Mouse (Mus musculus) liver, embryonic 14.5 days (tissue): ENCODE data around the gene Polg2. TPM values are rescaled to one million over a fixed set of nuclear protein-coding genes. Genes with fewer than 3 reads are reported as not detected.

Experiments used
- ATAC-seq: fragments of 200-750 bp; cut with Nextera tagmentation; 2 replicates; pipeline ENCODE4 v1.8.0; 2017; ENCODE audit warnings: moderate number of reproducible peaks, mild to moderate bottlenecking, moderate library complexity; ENCODE audit not compliant: insufficient read depth
- DNase-seq, 3 experiments: peaks; one replicate each; pipeline ENCODE4 v3.0.0-alpha.2; 2012 to 2013; ENCODE audit warnings: low read depth in 3 of 3, low spot score in 3 of 3
- H3K27ac ChIP-seq: fragments of 300-500 bp; sonication (generic); 2 replicates; pipeline ENCODE4 v1.5.1; 2014; ENCODE audit warnings: moderate library complexity, mild to moderate bottlenecking, control low read depth, inconsistent platforms
- H3K27me3 ChIP-seq: fragments of 300-500 bp; sonication (generic); 2 replicates; pipeline ENCODE4 v1.6.1; 2014; ENCODE audit warnings: mild to moderate bottlenecking, low read length, moderate library complexity; ENCODE audit not compliant: control insufficient read depth, insufficient read depth
- H3K36me3 ChIP-seq: fragments of 300-500 bp; sonication (generic); replicated peaks from 2 replicates; pipeline ENCODE4 v1.6.1; 2014; ENCODE audit warnings: low read depth; ENCODE audit not compliant: control insufficient read depth, insufficient read depth
- H3K4me1 ChIP-seq, 2 experiments: fragments of 200-500 bp in 1 of 2; fragments of 300-500 bp in 1 of 2; sonication (generic) in 1 of 2; replicated peaks; 2 replicates each; pipeline ENCODE4 v1.6.1; 2012 to 2014; ENCODE audit warnings: antibody characterized with exemption in 1 of 2, inconsistent platforms in 1 of 2, low read length in 1 of 2; ENCODE audit not compliant: control insufficient read depth in 2 of 2, insufficient read depth in 2 of 2
- H3K4me2 ChIP-seq: fragments of 300-500 bp; sonication (generic); 2 replicates; pipeline ENCODE4 v1.6.1; 2014; ENCODE audit warnings: low read depth, mild to moderate bottlenecking, control low read depth, moderate library complexity
- H3K4me3 ChIP-seq, 2 experiments: fragments of 200-500 bp in 1 of 2; fragments of 300-500 bp in 1 of 2; sonication (generic) in 1 of 2; 2 replicates each; pipeline ENCODE4 v1.5.1; 2012 to 2014; ENCODE audit warnings: low read depth in 2 of 2, low read length in 2 of 2, mild to moderate bottlenecking in 2 of 2, control low read depth in 1 of 2, inconsistent platforms in 1 of 2, moderate library complexity in 1 of 2; ENCODE audit not compliant: insufficient read depth in 1 of 2
- H3K9ac ChIP-seq: fragments of 300-500 bp; sonication (generic); replicated peaks from 2 replicates; pipeline ENCODE4 v1.6.1; 2014; ENCODE audit warnings: mild to moderate bottlenecking, control low read depth, moderate library complexity
- H3K9me3 ChIP-seq: fragments of 300-500 bp; sonication (generic); 2 replicates; pipeline ENCODE4 v1.6.1; 2016; ENCODE audit warnings: low read length, mixed read lengths; ENCODE audit not compliant: control insufficient read depth
- CTCF ChIP-seq: IDR thresholded peaks from 2 replicates; pipeline ENCODE4 v1.5.1; 2016; ENCODE audit warnings: antibody characterized with exemption, low read depth, control low read depth
- EP300 ChIP-seq: IDR thresholded peaks from 2 replicates; pipeline ENCODE4 v1.6.1; 2016; ENCODE audit warnings: antibody characterized with exemption, low read depth
- WGBS: fragments of 180-500 bp; shearing (Covaris S2); extraction: QIAGEN DNeasy Blood & Tissue Kit; methylation state at CpG from one replicate; pipeline ENCODE4 v1.1.7; 2014; ENCODE audit not compliant: insufficient replicate concordance; 5-methylcytosine and 5-hydroxymethylcytosine counted together
- polyA plus RNA-seq, 2 experiments: library from polyadenylated mRNA; depleted of rRNA in 1 of 2; stranded (reverse) in 1 of 2; unstranded in 1 of 2; fragments of >200 nt; fragmentation: Nextera tagmentation in 1 of 2; extraction: Ambion mirVana in 1 of 2; gene quantifications; 2 replicates each; pipeline versions ENCODE4 v1.2.1 to v1.2.3; 2012 to 2014

Polg2 gene
- polyA plus RNA-seq, 2 experiments = 3.8 to 4.4 TPM

DNA sequence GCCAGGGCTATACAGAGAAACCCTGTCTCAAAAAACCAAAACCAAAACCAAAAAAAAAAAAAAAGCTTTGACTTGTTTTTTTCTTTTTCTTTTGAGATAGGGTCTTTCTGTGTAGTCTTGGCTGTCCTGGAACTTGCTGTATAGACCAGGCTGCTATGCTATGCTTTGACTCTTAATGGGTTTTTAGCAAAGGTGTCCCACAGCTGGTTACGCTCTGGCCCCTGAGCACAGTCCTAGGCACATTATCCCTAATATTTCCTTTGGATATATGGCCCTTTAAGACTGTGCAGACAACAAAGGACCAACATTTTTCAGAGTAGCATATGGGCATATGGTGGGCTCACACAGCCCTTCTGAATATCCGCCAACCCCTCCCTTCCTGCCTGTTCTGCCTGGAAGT lies 40.2 kb downstream of the Polg2 start:
- no peaks in the 10 kb centered on the region for H3K27me3 ChIP-seq
- ATAC-seq = no peak
- H3K4me3 ChIP-seq = no peak overlapping the region
- no peaks in the 10 kb centered on the region for H3K9me3 ChIP-seq
- no peak overlapping the region for H3K9ac ChIP-seq
- TF ChIP-seq EP300 (no peak), CTCF (no peak)
- no peak overlapping the region for H3K27ac ChIP-seq
- no peaks in the 10 kb centered on the region for H3K4me1 ChIP-seq
- 68% methylated on average over 2 of the region's 2 CpGs for WGBS
- no peaks in the 10 kb centered on the region for H3K36me3 ChIP-seq
- DNase-seq = no peak
- no peak overlapping the region for H3K4me2 ChIP-seq

GRCm38 (mm10) chr11:106737178-106737621 lies 42.1 kb downstream of the Polg2 start:
- Histone ChIP-seq H3K9ac (no peak overlapping the region), H3K27ac (no peak overlapping the region), H3K4me2 (no peak overlapping the region), H3K4me3 (no peak overlapping the region), H3K36me3 (no peaks in the 10 kb centered on the region), H3K4me1 (no peaks in the 10 kb centered on the region), H3K9me3 (no peaks in the 10 kb centered on the region), H3K27me3 (no peaks in the 10 kb centered on the region)
- no peak for TF ChIP-seq EP300
- TF ChIP-seq CTCF = no peak
- ATAC-seq (no peak), DNase-seq (no peak)
- WGBS = 49% methylated on average over 12 of the region's 12 CpGs

DNA sequence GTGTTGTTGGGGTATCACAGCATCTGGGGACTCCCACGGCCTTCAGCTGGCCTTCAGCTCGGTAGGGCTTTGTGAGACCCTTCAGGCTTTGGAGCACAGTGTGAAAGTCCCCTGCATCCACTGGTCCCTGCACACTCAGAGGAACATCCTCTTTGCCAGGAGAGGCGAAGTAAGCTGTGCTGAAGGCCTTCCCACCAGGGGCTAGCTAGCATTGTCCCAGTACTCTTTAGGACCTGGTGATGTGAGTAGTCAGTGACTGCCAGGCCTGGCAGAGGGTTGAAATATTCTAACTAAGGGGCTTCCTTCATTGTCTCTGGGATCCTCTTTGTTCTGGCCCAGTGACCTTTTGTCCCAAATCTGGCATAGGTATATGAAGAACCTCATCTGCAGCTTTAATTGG lies 42.7 kb downstream of the Polg2 start:
- WGBS = 67% methylated on average over 3 of the region's 3 CpGs
- Histone ChIP-seq H3K4me1 (no peaks in the 10 kb centered on the region), H3K9ac (no peak overlapping the region), H3K27me3 (no peaks in the 10 kb centered on the region), H3K4me3 (no peak overlapping the region), H3K9me3 (no peaks in the 10 kb centered on the region), H3K27ac (no peak overlapping the region), H3K4me2 (no peak overlapping the region), H3K36me3 (no peaks in the 10 kb centered on the region)
- TF ChIP-seq EP300 (no peak), CTCF (no peak)
- ATAC-seq (no peak), DNase-seq (no peak)

DNA sequence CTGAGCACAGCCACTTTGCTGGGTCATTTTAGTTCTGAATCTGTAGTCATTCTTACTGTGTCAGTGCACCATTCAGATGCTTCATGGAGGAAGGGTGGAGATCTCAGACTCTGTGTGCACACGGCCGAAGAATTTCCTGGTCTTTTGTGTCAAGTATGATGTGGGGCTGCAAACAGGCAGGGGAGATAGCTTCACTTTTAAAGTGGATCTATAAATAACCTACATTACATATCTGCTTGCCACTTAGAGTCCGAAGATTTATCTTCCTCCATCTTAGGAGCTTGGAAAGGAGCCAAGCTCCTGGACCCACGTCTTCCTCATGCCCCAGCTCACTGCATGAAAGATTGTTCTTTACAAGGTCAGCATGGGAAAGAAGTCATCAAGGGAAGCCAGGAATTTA lies 48.6 kb downstream of the Polg2 start:
- Histone ChIP-seq H3K36me3 (no peaks in the 10 kb centered on the region), H3K4me2 (no peak overlapping the region), H3K4me1 (peaks cover 6 to 13% of the 10 kb centered on the region in 2 experiments), H3K27me3 (no peaks in the 10 kb centered on the region), H3K9ac (no peak overlapping the region), H3K9me3 (no peaks in the 10 kb centered on the region; the same call in 1 of the 2 replicates), H3K4me3 (no peak overlapping the region), H3K27ac (no peak overlapping the region)
- ATAC-seq = no peak
- DNase-seq = no peak
- TF ChIP-seq EP300 (no peak), CTCF (no peak)
- 35% methylated on average over 4 of the region's 4 CpGs for WGBS

- TF ChIP-seq EP300 = no peak
- TF ChIP-seq CTCF = no peak
- H3K4me1 ChIP-seq = peaks cover 6 to 13% of the 10 kb centered on the region in 2 experiments
- ATAC-seq (no peak), DNase-seq (no peak)
- no peaks in the 10 kb centered on the region for H3K27me3 ChIP-seq
- H3K9me3 ChIP-seq = no peaks in the 10 kb centered on the region; the same call in 1 of the 2 replicates
- no peak overlapping the region for H3K4me3 ChIP-seq
- H3K27ac ChIP-seq = no peak overlapping the region
- H3K36me3 ChIP-seq = no peaks in the 10 kb centered on the region
- 77% methylated on average over 1 of the region's 1 CpGs for WGBS
- H3K4me2 ChIP-seq = no peak overlapping the region
- no peak overlapping the region for H3K9ac ChIP-seq
These were observed 49.7 kb downstream of the Polg2 start for GRCm38 (mm10) chr11:106729656-106730055.
